Mouse (Mus musculus) adrenal gland, postnatal 25 days (tissue): ENCODE measurements around the gene Tmem8. TPM values are rescaled to one million over a fixed set of nuclear protein-coding genes. Genes with fewer than 3 reads are reported as not detected.

ENCODE experiments used
- DNase-seq: peaks from one replicate; pipeline ENCODE4 v3.0.0; 2021; ENCODE audit warnings: mixed read lengths
- total RNA-seq: library from RNA; stranded (reverse); gene quantifications from 2 replicates; pipeline ENCODE4 v1.2.3, GENCODE M21; 2021

Tmem8 gene
- total RNA-seq, 1 experiment from 2014 or later = 10.8 TPM

DNA sequence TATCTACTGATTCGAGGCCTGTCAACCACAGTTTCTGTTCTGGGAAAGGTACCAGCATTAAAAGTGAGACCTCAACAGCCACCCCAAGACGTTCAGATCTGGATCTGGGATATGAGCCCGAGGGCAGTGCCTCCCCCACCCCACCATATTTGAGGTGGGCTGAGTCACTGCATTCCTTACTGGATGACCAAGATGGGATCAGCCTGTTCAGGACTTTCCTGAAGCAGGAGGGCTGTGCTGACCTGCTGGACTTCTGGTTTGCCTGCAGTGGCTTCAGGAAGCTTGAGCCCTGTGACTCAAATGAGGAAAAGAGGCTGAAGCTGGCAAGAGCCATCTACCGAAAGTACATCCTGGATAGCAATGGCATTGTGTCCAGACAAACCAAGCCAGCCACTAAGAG, 29.7 kb downstream of the Tmem8 start:
- DNase-seq = no peak

DNA sequence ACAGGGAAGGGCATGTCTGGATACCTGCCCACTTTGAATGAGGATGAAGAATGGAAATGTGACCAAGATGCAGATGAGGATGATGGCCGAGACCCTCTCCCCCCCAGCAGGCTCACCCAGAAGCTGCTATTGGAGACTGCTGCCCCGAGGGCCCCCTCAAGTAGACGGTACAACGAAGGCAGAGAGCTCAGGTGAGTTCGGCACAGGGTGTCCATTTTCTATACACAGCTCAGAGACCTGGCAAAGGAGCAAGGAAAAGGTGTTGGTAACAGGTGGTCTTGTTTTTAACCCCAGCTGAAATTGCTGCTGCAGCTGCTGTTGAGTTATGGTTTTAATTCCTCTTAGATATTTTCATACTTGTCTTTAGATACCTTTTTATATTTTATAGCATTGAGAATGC, 30.3 kb downstream of the Tmem8 start:
- no peak for DNase-seq

DNA sequence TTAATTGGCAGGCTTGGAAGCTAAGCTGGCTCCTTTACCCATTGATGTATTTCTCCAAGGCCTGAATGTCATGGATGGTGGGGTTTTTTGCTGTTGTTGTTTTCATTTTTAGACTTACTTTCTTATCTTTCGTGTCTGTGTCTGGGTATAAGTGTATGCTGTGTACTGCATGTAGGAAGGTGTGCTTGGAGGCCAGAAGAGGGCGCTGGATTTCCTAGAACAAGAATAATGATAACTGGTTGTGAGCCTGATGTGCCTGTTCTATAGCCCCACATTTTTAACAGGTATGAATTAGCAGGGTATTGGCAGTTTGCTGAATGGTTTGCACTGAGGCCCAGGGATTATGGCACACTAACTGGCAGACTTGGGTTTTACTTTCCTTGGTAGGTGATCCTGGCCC, 36.0 kb downstream of the Tmem8 start:
- DNase-seq = no peak

DNA sequence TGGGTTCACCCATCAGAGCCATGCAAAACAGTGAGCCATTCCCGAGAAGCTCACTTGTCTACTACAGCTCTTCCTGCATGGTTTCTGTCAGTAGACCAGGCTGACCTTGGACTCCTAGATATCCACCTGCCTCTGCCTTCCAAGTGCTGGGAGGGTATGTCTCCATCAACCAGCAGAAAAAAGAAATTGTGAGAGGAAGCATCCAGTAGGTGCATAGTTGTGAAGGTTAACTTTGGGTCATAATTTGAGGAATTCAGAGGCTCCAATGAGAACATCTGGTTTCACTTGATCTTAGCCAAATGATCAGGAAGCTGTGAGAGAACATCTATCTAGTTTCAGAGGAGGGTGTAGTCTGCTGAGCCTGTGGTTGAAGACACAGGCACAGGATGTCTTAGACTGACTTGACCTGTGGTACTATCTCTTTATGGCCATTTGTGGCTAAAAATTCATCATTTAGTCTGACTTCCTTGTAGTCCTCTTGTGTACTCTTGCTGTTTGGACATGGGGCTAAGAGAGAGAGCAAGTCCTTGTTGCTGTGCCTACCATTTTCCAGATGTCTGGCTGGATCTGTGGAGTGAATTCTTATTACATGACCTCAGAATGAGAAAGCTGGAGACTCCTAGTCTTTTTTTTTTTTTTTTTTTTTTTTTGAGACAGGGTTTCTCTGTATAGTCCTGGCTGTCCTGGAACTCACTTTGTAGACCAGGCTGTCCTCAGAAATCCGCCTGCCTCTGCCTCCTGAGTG, 39.0 kb downstream of the Tmem8 start:
- no peak for DNase-seq

DNA sequence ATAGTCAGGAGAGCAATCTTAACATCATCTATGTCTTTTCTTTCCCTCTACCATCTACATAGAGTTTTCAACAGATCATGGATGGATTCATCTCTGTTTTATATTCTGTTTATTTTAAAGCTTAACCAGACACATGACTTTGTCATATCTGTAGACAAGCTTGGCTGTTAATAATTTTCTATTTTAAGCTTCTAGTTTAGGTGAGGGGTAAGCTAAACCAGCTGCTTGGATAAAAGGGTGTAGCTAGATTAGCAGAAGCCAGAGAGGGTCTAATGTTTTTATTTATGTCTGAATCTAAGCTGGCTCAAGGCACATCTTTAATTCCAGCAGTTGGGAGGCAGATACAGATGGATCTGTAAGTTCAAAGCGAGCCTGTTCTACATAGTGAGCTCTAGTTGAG, 49.6 kb downstream of the Tmem8 start:
- no peak for DNase-seq

DNA sequence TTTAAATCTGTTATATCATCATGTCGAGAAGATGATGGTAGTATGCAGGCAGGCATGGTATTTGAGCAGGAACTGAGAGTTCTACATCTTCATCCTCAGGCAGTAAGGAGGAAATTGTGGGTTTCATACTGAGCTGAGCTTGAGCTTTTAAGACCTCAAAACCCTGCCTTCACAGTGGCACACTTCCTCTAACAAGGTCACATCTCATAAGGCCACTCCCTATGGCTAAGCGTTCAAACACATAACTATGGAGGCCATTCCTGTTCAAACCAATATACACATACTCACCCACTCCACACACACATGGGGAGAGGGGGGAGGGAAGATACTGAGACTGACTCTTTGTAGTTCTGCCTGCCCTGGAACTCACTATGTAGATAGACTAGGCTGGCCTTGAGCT, 54.9 kb downstream of the Tmem8 start:
- DNase-seq = no peak

Other genes starting within 250 kb of the Tmem8 start
- 479 and 493 TPM in 2 replicates for gene Mcrip2, start 244.5 kb upstream of the Tmem8 start, total RNA-seq
- gene Mettl26, start 238.2 kb upstream of the Tmem8 start, total RNA-seq = 116 and 144 TPM in 2 replicates
- 2.7 and 3.3 TPM in 2 replicates for gene Wfikkn1, start 232.4 kb upstream of the Tmem8 start, total RNA-seq
- 33.0 and 36.9 TPM in 2 replicates for gene Rab40c, start 193.6 kb upstream of the Tmem8 start, total RNA-seq
- 110 and 113 TPM in 2 replicates for gene Pigq, start 168.4 kb upstream of the Tmem8 start, total RNA-seq
- gene Nhlrc4, start 168.3 kb upstream of the Tmem8 start, total RNA-seq = not detected in 2 replicates
- not detected in 2 replicates for gene A930017K11Rik, start 160.7 kb upstream of the Tmem8 start, total RNA-seq
- 22.8 and 24.5 TPM in 2 replicates for gene Capn15, start 127.5 kb upstream of the Tmem8 start, total RNA-seq
- gene Rab11fip3, start 43.7 kb upstream of the Tmem8 start, total RNA-seq = 22.7 and 25.2 TPM in 2 replicates
- gene Decr2, start 23.0 kb upstream of the Tmem8 start, total RNA-seq = 18.5 and 22.6 TPM in 2 replicates
- gene Nme4, start 17.7 kb upstream of the Tmem8 start, total RNA-seq = 2.0 and 4.5 TPM in 2 replicates
- gene Mrpl28, start 10.2 kb downstream of the Tmem8 start, total RNA-seq = 80.3 and 83.4 TPM in 2 replicates
- gene Axin1, start 25.4 kb downstream of the Tmem8 start, total RNA-seq = 40.4 and 42.6 TPM in 2 replicates
- 1.6 and 2.3 TPM in 2 replicates for gene Pdia2, start 85.8 kb downstream of the Tmem8 start, total RNA-seq
- gene Rgs11, start 89.7 kb downstream of the Tmem8 start, total RNA-seq = 39.5 and 57.6 TPM in 2 replicates
- gene Arhgdig, start 94.5 kb downstream of the Tmem8 start, total RNA-seq = 7.5 and 7.7 TPM in 2 replicates
- 97.5 and 119 TPM in 2 replicates for gene Fam234a, start 130.9 kb downstream of the Tmem8 start, total RNA-seq
- 73.2 and 77.1 TPM in 2 replicates for gene Luc7l, start 139.6 kb downstream of the Tmem8 start, total RNA-seq